Mouse (Mus musculus) heart, embryonic 13.5 days (tissue): Measurements from ENCODE around the gene Stpg1. TPM values are rescaled to one million over a fixed set of nuclear protein-coding genes. Genes with fewer than 3 reads are reported as not detected.

ENCODE experiments used
- ATAC-seq: fragments of 200-750 bp; cut with Nextera tagmentation; 2 replicates; pipeline ENCODE4 v1.8.0; 2017; ENCODE audit warnings: moderate TSS enrichment; ENCODE audit not compliant: insufficient number of reproducible peaks, low FRiP score, low TSS enrichment; ENCODE audit errors: extremely low read depth
- H3K27ac ChIP-seq: fragments of 300-500 bp; sonication (generic); replicated peaks from 2 replicates; pipeline ENCODE4 v1.5.1; 2015; ENCODE audit warnings: moderate library complexity, mild to moderate bottlenecking, inconsistent platforms
- H3K27me3 ChIP-seq: fragments of 300-500 bp; sonication (generic); replicated peaks from 2 replicates; pipeline ENCODE4 v1.6.1; 2015; ENCODE audit warnings: mild to moderate bottlenecking, inconsistent platforms
- H3K36me3 ChIP-seq: fragments of 300-500 bp; sonication (generic); 2 replicates; pipeline ENCODE4 v1.6.1; 2015; ENCODE audit warnings: mild to moderate bottlenecking, inconsistent platforms
- H3K4me1 ChIP-seq: fragments of 300-500 bp; sonication (generic); 2 replicates; pipeline ENCODE4 v1.6.1; 2015; ENCODE audit warnings: inconsistent platforms
- H3K4me2 ChIP-seq: fragments of 300-500 bp; sonication (generic); 2 replicates; pipeline ENCODE4 v1.6.1; 2015; ENCODE audit warnings: inconsistent platforms, mild to moderate bottlenecking, moderate library complexity
- H3K4me3 ChIP-seq: fragments of 300-500 bp; sonication (generic); 2 replicates; pipeline ENCODE4 v1.5.1; 2015; ENCODE audit warnings: moderate library complexity, mild to moderate bottlenecking, inconsistent platforms
- H3K9ac ChIP-seq: fragments of 300-500 bp; sonication (generic); 2 replicates; pipeline ENCODE4 v1.6.1; 2015; ENCODE audit warnings: inconsistent platforms, mild to moderate bottlenecking, moderate library complexity
- H3K9me3 ChIP-seq: fragments of 300-500 bp; sonication (generic); 2 replicates; pipeline ENCODE4 v1.6.1; 2016; ENCODE audit warnings: inconsistent platforms
- whole genome bisulfite sequencing: fragments of 180-500 bp; shearing (Covaris S2); methylation state at CpG from one replicate; pipeline ENCODE4 v1.1.7; 2015; ENCODE audit warnings: mixed read lengths; 5-methylcytosine and 5-hydroxymethylcytosine counted together
- polyA plus RNA-seq: library from polyadenylated mRNA; unstranded; fragments of >200 nt; fragmentation: Nextera tagmentation; extraction: Ambion mirVana; gene quantifications from 2 replicates; pipeline ENCODE4 v1.2.1, GENCODE M21; 2015

Gene Stpg1
- polyA plus RNA-seq = 0.11 and 0.32 TPM in 2 replicates

DNA sequence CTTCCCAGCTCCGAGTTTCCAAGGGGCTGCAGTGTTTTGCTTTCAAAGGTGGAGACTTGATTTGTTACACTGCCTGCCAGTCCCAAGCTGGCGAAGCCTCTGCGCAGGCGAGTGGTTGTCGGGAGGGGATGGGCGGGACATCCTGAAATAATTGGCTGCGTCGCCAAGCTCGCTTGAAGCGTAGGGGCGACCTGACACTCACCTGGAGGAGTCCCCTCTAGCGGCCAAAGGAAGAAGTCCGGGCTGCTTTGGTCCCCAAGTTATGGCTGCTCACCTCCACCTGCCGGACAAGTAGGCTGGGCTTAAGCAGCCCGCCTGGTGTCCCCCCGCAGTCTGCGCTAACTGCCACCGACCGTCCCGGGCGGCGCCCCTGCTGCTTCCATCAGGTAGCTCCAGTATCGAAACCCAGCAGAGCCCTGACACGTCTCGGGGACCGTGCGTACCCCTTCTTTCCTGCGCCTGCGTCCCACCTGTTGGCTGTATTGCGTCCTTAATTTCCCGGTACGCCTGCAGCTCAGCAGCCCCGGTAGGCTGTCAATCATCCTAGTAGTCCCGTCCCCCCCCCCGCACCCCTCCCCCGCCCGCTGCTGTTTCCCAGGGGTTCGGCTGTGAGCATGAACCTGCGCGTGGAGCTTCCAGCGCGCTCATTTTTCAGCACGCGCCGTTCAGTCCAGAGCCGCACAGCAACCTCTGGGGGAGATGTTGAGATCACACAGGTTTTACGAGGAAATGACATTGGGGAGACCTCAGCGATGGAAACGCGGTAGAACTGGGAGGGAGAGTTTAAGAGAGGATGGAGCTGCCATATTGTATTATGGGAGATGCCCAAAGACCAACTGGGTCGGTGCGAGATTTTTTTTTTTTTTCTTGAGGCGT, at the start of gene Stpg1, which contains the start of gene Nipal3:
Stpg1 (plus strand) TSS at position 270 of the 876 bp plus-strand sequence.
Nipal3 (minus strand) TSS at position 518 of the 876 bp plus-strand sequence.
- peaks cover 20% of the 10 kb centered on the region for H3K4me1 ChIP-seq
- H3K9me3 ChIP-seq = no peaks in the 10 kb centered on the region
- H3K4me3 ChIP-seq = peak within 1 kb of the TSS; percentile 90
- H3K4me2 ChIP-seq = peak within 1 kb of the TSS; percentile 90
- H3K36me3 ChIP-seq = peaks cover 11% of the 10 kb centered on the region
- H3K27me3 ChIP-seq = peaks cover 3% of the 10 kb centered on the region; the same call in 1 of the 2 replicates
- H3K27ac ChIP-seq = peak within 1 kb of the TSS; percentile 46; the same call in 1 of the 2 replicates
- H3K9ac ChIP-seq = peak within 1 kb of the TSS; percentile 83
- peak; percentile 94 for ATAC-seq
- WGBS = under 1% methylated on average over 52 of the region's 53 CpGs

DNA sequence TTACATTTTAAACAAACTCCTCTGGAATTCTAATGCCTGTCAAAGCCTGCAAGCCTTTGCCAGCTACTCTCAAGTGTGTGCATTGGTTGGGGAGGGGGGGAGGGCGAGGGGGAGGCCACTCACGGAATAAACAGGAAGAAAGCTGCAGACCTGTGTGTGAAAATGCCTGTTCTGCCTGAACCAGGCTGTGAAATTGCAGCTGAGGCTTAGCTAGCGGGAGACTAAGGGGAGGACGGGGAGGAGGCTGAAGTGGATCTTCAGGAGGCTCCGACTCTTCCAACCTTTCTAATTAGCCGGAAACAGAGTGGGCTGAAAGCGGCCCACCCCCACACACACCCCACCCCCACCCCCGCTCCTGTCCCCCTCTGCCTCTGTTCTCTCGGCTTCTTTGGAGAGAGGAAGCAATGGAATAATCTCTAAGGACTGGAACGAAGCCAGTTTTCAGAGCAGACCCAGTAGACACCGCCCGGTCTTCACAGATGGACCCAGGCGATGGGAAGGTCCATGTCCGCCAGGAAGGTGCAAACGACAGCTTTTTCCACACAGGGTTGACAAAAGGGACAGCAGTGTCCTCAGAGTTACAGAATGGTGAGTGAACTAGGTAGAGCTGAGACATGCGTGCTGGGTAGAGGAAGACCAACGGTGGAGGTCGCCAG, 43.1 kb upstream of the Stpg1 start:
- Histone ChIP-seq H3K27ac (0 out of 2 replicates have a peak overlapping the region, but pooled peaks have one; percentile 45), H3K9me3 (no peaks in the 10 kb centered on the region), H3K27me3 (0 out of 2 replicates have a peak, but pooled peaks cover 4% of the 10 kb centered on the region), H3K36me3 (no peaks in the 10 kb centered on the region), H3K9ac (peak overlapping the region; percentile 62), H3K4me1 (peaks cover 22% of the 10 kb centered on the region), H3K4me2 (peak overlapping the region; percentile 51), H3K4me3 (peak overlapping the region; percentile 5; the same call in 1 of the 2 replicates)
- WGBS = 34% methylated on average over 17 of the region's 18 CpGs
- ATAC-seq = no peak

DNA sequence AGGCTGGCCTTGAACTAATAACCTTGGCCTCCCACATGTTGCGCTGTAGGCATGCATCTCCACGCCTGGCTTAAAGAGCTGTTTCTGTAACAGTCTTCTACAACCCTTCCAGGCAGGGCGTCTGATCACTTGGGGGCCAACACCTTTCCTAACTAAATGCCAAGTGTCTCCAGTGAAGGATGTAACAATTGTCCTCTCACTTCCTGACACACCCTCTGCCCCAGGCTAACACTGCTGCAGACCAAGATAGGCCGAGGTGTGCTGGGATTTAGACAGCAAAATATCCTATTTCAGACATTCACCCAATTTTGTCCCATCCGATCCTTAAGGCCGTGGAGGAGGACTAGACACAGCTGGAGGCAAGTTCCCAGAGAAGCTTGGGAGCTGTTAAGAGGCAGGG, 41.4 kb upstream of the Stpg1 start:
- 66% methylated on average over 6 of the region's 6 CpGs for WGBS
- H3K4me3 ChIP-seq = no peak overlapping the region
- no peak for ATAC-seq
- H3K4me2 ChIP-seq = no peak overlapping the region
- H3K27me3 ChIP-seq = 0 out of 2 replicates have a peak, but pooled peaks cover 4% of the 10 kb centered on the region
- no peaks in the 10 kb centered on the region for H3K36me3 ChIP-seq
- peaks cover 22% of the 10 kb centered on the region for H3K4me1 ChIP-seq
- H3K9me3 ChIP-seq = no peaks in the 10 kb centered on the region
- H3K9ac ChIP-seq = no peak overlapping the region
- H3K27ac ChIP-seq = no peak overlapping the region

DNA sequence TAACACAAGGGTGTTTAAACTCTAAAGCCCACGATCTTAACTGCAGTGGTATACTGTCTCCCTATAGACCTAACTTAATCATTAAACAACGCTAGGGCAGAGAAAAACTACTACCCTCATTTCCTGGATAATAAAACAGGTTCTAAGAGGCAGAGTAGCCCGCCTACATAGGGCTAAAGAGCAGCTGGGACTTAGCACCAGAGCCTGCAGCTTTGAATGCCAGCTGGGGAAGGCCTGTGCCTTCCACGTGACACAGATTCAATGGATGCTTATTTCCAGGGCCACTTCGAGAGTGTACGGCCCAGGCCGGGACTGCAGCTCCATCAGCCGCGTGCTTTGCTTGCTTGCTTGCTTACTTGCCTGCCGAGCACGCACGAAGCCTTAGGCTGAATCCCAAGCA, 41.0 kb upstream of the Stpg1 start:
- H3K4me1 ChIP-seq = peaks cover 22% of the 10 kb centered on the region
- H3K36me3 ChIP-seq = no peaks in the 10 kb centered on the region
- 0 out of 2 replicates have a peak, but pooled peaks cover 4% of the 10 kb centered on the region for H3K27me3 ChIP-seq
- ATAC-seq = no peak
- H3K9ac ChIP-seq = no peak overlapping the region
- no peak overlapping the region for H3K4me2 ChIP-seq
- H3K9me3 ChIP-seq = no peaks in the 10 kb centered on the region
- H3K4me3 ChIP-seq = no peak overlapping the region
- WGBS = 78% methylated on average over 12 of the region's 12 CpGs
- H3K27ac ChIP-seq = no peak overlapping the region

DNA sequence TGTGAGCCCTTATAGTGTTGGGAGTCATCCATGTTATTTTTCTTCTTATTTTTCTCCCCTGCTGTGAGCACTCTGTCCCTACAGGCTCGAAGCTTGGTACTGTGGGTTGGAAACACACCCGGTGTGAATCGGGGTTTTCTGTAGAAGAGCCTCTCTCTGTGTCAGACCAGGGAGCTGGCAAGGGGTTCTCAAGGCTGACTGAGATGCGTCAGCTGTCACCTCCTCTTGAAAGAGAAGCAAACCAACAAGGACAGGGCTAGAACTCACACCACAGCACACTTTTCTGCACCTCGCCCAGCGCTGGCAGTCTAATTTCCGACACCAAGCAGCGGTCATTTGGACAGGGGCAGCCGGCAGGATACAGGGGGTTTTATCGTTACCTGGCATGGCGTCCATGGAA, 31.2 kb upstream of the Stpg1 start:
- Histone ChIP-seq H3K9ac (no peak overlapping the region), H3K4me3 (no peak overlapping the region), H3K27ac (no peak overlapping the region), H3K27me3 (no peaks in the 10 kb centered on the region), H3K4me1 (no peaks in the 10 kb centered on the region), H3K36me3 (peaks cover 23% of the 10 kb centered on the region), H3K4me2 (no peak overlapping the region), H3K9me3 (no peaks in the 10 kb centered on the region)
- 84% methylated on average over 11 of the region's 11 CpGs for WGBS
- ATAC-seq = no peak

DNA sequence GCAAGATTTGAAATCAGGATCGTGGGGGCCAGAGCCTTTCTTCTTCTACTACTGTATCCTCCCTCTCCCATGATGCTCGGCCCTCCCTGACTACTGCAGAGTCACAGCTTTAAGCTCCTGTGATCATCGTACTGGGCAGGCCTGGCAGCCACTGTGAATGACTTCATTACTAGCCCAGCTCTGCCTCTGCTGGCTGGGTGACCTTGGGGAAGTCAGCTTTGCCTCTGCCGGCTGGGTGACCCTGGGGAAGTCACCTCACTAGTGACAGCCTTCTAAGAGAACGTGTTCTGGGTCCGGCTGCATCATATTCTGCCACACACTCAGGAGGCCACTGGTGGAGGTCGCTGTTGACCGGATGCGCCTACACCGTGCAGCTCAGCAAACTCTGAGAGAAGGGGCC, 16.7 kb upstream of the Stpg1 start:
- Histone ChIP-seq H3K4me1 (no peaks in the 10 kb centered on the region), H3K36me3 (peaks cover 18% of the 10 kb centered on the region), H3K27me3 (no peaks in the 10 kb centered on the region), H3K9ac (no peak overlapping the region), H3K27ac (no peak overlapping the region), H3K4me2 (no peak overlapping the region), H3K4me3 (no peak overlapping the region), H3K9me3 (no peaks in the 10 kb centered on the region)
- 76% methylated on average over 10 of the region's 10 CpGs for WGBS
- no peak for ATAC-seq

DNA sequence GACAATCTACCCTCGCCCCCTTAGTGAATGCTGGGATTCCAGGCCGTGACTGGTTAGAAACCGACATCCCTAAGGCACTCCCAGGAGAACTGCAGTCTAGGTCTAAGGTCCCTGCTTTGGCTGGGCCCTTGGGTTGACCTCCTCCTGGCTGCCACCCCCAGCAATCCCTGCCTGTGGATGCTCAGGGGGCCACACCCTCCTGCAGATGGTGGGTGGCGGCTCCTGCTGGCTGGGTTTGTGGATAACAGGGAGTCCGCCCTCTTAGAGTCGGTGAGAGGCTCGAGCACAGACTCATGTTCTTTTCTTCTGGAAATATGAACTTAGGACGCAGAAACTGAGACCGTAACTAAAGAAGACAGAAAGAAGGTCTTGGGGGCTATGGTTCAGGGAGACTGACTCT, 14.2 kb upstream of the Stpg1 start:
- H3K27ac ChIP-seq = no peak overlapping the region
- H3K27me3 ChIP-seq = no peaks in the 10 kb centered on the region
- H3K4me2 ChIP-seq = no peak overlapping the region
- no peak overlapping the region for H3K4me3 ChIP-seq
- no peak overlapping the region for H3K9ac ChIP-seq
- H3K9me3 ChIP-seq = no peaks in the 10 kb centered on the region
- peaks cover 9% of the 10 kb centered on the region for H3K4me1 ChIP-seq
- H3K36me3 ChIP-seq = peaks cover 14% of the 10 kb centered on the region
- ATAC-seq = no peak
- WGBS = 75% methylated on average over 9 of the region's 9 CpGs

DNA sequence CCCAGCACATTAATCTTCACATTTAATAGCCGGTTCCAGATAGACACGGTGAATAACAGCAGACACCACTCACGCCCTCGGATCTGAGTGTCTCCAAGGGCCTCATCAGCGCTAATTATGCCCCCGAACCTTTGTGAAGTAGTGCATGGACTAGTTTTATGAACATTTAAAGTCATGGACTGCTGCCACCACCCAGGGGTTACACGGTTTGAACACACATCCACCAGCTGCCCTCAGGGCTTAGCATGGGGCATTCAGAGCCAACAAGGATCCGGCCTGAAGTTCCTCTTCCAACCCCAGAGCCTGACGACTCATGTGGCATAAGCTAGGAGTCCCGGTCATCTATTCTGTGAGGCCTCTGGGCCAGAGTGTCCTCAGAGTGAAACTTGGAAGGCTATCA, 9.5 kb upstream of the Stpg1 start:
- Histone ChIP-seq H3K36me3 (peaks cover 19% of the 10 kb centered on the region), H3K4me2 (no peak overlapping the region), H3K4me1 (peaks cover 9% of the 10 kb centered on the region), H3K27me3 (0 out of 2 replicates have a peak, but pooled peaks cover 6% of the 10 kb centered on the region), H3K27ac (no peak overlapping the region), H3K4me3 (no peak overlapping the region), H3K9ac (no peak overlapping the region), H3K9me3 (no peaks in the 10 kb centered on the region; the same call in 1 of the 2 replicates)
- WGBS = 75% methylated on average over 10 of the region's 10 CpGs
- ATAC-seq = no peak

DNA sequence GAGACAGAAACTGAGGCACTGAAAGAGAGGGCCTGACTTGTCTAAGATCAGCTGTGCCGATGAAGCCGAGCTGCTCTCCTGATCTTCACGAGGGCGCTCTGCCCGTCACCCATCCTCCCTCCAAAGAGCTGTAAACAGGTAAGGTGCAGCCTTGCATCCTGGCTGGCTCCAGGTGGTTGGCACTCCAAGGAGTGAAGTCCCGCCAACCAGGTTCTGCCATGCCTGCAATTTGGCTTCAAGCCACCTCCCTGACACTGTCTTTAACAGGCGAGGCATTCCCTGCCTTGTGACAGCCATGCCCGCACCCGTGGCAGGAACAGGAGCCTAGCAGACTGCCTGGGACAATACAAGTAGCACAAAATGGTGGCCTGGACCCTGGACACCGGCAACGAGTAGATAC, 8.2 kb upstream of the Stpg1 start:
- Histone ChIP-seq H3K4me3 (no peak overlapping the region), H3K4me2 (no peak overlapping the region), H3K9ac (no peak overlapping the region), H3K36me3 (peaks cover 26% of the 10 kb centered on the region), H3K27me3 (peaks cover 6% of the 10 kb centered on the region; the same call in 1 of the 2 replicates), H3K9me3 (no peaks in the 10 kb centered on the region; the same call in 1 of the 2 replicates), H3K27ac (no peak overlapping the region), H3K4me1 (peaks cover 13% of the 10 kb centered on the region)
- no peak for ATAC-seq
- WGBS = 86% methylated on average over 11 of the region's 11 CpGs

DNA sequence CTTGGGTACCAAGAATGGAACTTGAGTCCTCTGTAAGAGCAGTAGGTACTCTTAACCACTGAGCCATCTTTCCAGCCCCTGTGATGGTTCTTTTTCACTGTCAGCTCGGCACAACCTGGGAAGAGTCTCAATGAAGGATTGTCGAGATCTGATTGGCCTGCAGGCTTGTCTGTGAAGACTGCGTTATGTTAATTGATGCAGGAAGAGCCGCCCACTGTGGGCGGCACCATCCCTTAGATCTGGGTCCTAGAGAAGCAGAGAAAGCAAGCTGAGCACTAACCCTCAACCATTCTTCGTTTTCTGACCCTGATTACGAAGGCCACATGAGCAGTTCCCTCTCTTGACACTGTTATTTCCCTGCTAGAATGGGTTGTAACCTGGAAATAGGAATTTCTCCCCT, 5.3 kb upstream of the Stpg1 start:
- H3K27me3 ChIP-seq = peaks cover 9% of the 10 kb centered on the region; the same call in 1 of the 2 replicates
- no peak overlapping the region for H3K4me3 ChIP-seq
- no peaks in the 10 kb centered on the region; the same call in 1 of the 2 replicates for H3K9me3 ChIP-seq
- WGBS = 85% methylated on average over 7 of the region's 7 CpGs
- peaks cover 13% of the 10 kb centered on the region for H3K4me1 ChIP-seq
- no peak for ATAC-seq
- peaks cover 26% of the 10 kb centered on the region for H3K36me3 ChIP-seq
- H3K4me2 ChIP-seq = no peak overlapping the region
- no peak overlapping the region for H3K9ac ChIP-seq
- no peak overlapping the region for H3K27ac ChIP-seq

DNA sequence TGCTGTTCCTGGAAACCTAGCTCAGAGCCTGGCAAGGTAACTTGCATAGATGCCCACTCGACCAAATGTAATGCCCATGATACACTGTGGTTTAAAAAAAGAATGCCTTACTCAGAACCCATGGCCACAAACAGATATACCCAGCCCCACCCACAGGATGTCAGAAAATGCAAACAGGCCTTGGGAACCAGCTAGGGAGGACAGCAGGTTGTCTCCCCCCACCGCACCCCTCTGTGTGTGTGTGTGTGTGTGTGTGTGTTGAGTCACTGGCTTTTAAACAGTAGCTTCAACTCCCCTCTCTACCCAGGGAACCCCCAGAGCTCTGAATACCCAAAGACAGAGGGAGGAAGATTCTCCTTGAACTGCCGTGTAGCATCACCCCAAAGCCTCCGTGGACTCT, 1.3 kb upstream of the Stpg1 start:
- peaks cover 26% of the 10 kb centered on the region for H3K36me3 ChIP-seq
- no peak for ATAC-seq
- 0 out of 2 replicates have a peak overlapping the region, but pooled peaks have one; percentile 46 for H3K27ac ChIP-seq
- WGBS = 57% methylated on average over 4 of the region's 4 CpGs
- H3K9me3 ChIP-seq = no peaks in the 10 kb centered on the region; the same call in 1 of the 2 replicates
- peak overlapping the region; percentile 90 for H3K4me2 ChIP-seq
- peak overlapping the region; percentile 90 for H3K4me3 ChIP-seq
- peaks cover 20% of the 10 kb centered on the region for H3K4me1 ChIP-seq
- peaks cover 3% of the 10 kb centered on the region; the same call in 1 of the 2 replicates for H3K27me3 ChIP-seq
- peak overlapping the region; percentile 78 for H3K9ac ChIP-seq
